Mouse (Mus musculus) embryonic facial prominence, embryonic 15.5 days (tissue): Measurements from ENCODE around the gene Lrmda. TPM values are rescaled to one million over a fixed set of nuclear protein-coding genes. Genes with fewer than 3 reads are reported as not detected.

Experiments used
- ATAC-seq: fragments of 200-750 bp; cut with Nextera tagmentation; 2 replicates; pipeline ENCODE4 v1.8.0; 2017; ENCODE audit warnings: low read depth, moderate TSS enrichment; ENCODE audit not compliant: insufficient number of reproducible peaks, low FRiP score, low TSS enrichment
- H3K27ac ChIP-seq: fragments of 300-500 bp; sonication (generic); replicated peaks from 2 replicates; pipeline ENCODE4 v1.5.1; 2015; ENCODE audit warnings: mild to moderate bottlenecking, inconsistent platforms
- H3K27me3 ChIP-seq: fragments of 300-500 bp; sonication (generic); 2 replicates; pipeline ENCODE4 v1.6.1; 2015; ENCODE audit warnings: inconsistent platforms
- H3K36me3 ChIP-seq: fragments of 300-500 bp; sonication (generic); 2 replicates; pipeline ENCODE4 v1.6.1; 2015; ENCODE audit warnings: mild to moderate bottlenecking, inconsistent platforms
- H3K4me1 ChIP-seq: fragments of 300-500 bp; sonication (generic); 2 replicates; pipeline ENCODE4 v1.6.1; 2015; ENCODE audit warnings: inconsistent platforms
- H3K4me2 ChIP-seq: fragments of 300-500 bp; sonication (generic); replicated peaks from 2 replicates; pipeline ENCODE4 v1.6.1; 2015; ENCODE audit warnings: mild to moderate bottlenecking, inconsistent platforms
- H3K4me3 ChIP-seq: fragments of 300-500 bp; sonication (generic); replicated peaks from 2 replicates; pipeline ENCODE4 v1.5.1; 2015; ENCODE audit warnings: mild to moderate bottlenecking, inconsistent platforms
- H3K9ac ChIP-seq: fragments of 300-500 bp; sonication (generic); 2 replicates; pipeline ENCODE4 v1.6.1; 2015; ENCODE audit warnings: inconsistent platforms
- H3K9me3 ChIP-seq: fragments of 300-500 bp; sonication (generic); replicated peaks from 2 replicates; pipeline ENCODE4 v1.6.1; 2016; ENCODE audit warnings: inconsistent platforms
- WGBS: fragments of 180-500 bp; shearing (Covaris S2); methylation state at CpG from one replicate; pipeline ENCODE4 v1.1.7; 2015; 5-methylcytosine and 5-hydroxymethylcytosine counted together
- polyA plus RNA-seq: library from polyadenylated mRNA; unstranded; fragments of >200 nt; fragmentation: Nextera tagmentation; extraction: Ambion mirVana; gene quantifications from 2 replicates; pipeline ENCODE4 v1.2.1, GENCODE M21; 2015

The Lrmda gene
- polyA plus RNA-seq, 1 experiment from 2014 or later: 0.64 TPM

DNA sequence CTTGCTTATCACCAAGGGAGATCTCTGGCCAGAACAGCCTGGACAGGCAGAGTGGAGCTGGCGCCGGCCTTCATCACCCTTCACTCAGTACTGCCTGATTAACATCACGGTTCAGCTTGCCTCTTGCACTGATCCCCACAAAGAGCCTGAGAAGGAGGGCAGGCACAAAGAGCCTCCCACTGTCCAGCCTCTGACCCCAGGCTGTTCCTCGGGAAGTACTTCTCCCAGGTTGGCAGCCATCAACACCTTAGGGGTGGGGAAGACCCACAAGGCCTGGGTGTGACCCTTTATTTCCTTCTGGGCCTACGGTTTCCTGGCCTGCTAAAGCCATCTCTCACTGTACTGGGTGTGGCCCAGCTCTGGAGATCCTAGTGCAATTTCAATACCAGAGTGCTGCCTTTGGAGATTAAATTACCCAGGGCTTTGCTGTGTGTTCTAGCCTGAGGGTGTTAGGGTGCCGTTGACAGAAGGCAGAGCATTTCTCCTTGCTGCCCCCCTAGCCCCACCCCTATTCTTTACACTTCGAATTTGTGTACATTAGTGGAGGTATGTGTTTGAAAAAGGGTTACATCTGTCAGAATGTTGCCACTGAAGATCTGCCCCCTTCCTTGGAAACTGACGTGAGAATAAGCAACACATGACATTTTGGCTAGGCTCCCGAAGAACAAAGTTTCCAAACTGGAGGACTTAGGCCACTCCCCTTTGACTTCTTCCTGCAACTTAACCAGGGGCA lies 628.5 kb downstream of the Lrmda start:
- H3K9me3 ChIP-seq: no peaks in the 10 kb centered on the region
- WGBS: 38% methylated on average over 9 of the region's 9 CpGs
- no peaks in the 10 kb centered on the region for H3K36me3 ChIP-seq
- ATAC-seq: no peak; the same call in 1 of the 2 replicates
- H3K4me1 ChIP-seq: peaks cover 41% of the 10 kb centered on the region
- no peak overlapping the region for H3K9ac ChIP-seq
- no peaks in the 10 kb centered on the region for H3K27me3 ChIP-seq
- H3K27ac ChIP-seq: peak overlapping the region; percentile 41; the same call in 1 of the 2 replicates
- H3K4me3 ChIP-seq: no peak overlapping the region
- H3K4me2 ChIP-seq: no peak overlapping the region

DNA sequence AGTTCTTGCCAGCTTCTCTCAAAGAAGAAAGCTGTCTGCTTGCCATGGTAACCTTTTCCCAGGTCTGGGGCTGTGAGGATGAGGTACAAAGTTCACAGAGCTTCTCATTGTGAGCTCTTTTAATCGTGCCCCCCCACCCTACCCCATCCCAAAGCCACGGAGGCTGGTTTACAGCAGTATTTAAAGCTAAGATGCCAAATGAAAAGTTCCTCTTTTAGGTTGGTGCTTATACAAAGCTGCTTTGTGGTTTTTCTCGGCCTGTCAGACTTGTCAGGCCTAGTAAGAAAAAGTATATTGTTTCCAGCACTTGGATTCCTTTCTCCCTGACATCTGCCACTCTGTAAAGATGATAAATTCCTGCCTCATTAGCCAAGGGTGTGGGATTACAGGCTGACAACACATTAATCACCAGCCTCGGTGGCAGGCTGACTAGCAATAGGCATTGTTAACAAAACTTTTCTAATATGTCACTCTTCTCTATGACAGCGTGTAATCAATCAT lies 629.9 kb downstream of the Lrmda start:
- Histone ChIP-seq H3K4me1 (peaks cover 41% of the 10 kb centered on the region), H3K27me3 (no peaks in the 10 kb centered on the region), H3K9ac (no peak overlapping the region), H3K36me3 (no peaks in the 10 kb centered on the region), H3K27ac (peak overlapping the region; percentile 28), H3K4me2 (no peak overlapping the region), H3K9me3 (no peaks in the 10 kb centered on the region), H3K4me3 (no peak overlapping the region)
- ATAC-seq: no peak
- WGBS: 11% methylated on average over 5 of the region's 5 CpGs

GRCm38 (mm10) chr14:22649985-22650984 lies 630.8 kb downstream of the Lrmda start:
- 45% methylated on average over 17 of the region's 17 CpGs for WGBS
- H3K27me3 ChIP-seq: no peaks in the 10 kb centered on the region
- no peaks in the 10 kb centered on the region for H3K9me3 ChIP-seq
- no peak overlapping the region for H3K4me3 ChIP-seq
- no peaks in the 10 kb centered on the region for H3K36me3 ChIP-seq
- peak overlapping the region; percentile 58 for H3K27ac ChIP-seq
- peaks cover 41% of the 10 kb centered on the region for H3K4me1 ChIP-seq
- no peak overlapping the region for H3K4me2 ChIP-seq
- no peak overlapping the region for H3K9ac ChIP-seq
- no peak for ATAC-seq

DNA sequence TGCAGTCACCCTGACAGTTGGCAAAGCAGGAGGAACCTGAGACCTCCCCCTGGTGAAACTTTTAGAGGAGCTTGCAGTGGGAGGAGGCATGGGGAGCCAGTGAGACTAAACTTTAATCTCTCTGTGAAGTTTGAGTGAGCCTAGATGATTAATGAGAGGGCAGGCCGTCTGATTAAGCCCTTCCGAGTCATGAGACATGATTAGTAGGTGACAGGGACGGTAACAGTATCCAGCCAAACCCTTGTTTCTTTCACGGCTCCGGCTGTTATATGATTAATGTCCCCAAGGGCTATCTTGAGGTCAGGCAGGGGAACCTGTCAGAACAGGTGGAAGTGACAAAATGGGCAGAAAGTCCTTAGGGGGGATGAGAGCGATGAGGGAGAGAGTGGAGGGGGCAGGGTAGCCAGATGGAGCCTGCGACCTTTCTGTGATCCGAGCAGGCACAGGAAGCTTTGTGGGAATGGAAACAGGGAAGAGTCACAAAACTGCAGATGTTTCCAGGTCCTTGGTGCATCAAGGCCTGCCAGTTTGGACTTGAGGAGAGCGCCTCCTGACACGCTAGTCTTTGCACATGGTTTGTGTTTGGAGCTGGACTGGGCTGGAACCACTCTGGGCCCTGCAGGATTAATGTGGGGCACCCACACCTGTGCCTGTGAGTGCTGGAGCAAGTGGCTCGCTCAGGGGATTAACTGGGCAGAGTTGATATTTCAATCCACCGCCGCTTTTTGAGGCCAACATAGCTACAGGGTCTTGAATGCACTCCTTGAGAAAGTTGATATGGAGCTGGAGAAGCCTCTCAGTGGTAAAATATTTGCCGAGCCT lies 631.8 kb downstream of the Lrmda start:
- H3K9ac ChIP-seq: no peak overlapping the region
- no peaks in the 10 kb centered on the region for H3K27me3 ChIP-seq
- peak; percentile 61; the same call in 1 of the 2 replicates for ATAC-seq
- WGBS: 43% methylated on average over 14 of the region's 14 CpGs
- no peaks in the 10 kb centered on the region for H3K9me3 ChIP-seq
- 0 out of 2 replicates have a peak overlapping the region, but pooled peaks have one; percentile 58 for H3K27ac ChIP-seq
- peaks cover 38% of the 10 kb centered on the region for H3K4me1 ChIP-seq
- no peak overlapping the region for H3K4me3 ChIP-seq
- H3K36me3 ChIP-seq: no peaks in the 10 kb centered on the region
- no peak overlapping the region for H3K4me2 ChIP-seq

DNA sequence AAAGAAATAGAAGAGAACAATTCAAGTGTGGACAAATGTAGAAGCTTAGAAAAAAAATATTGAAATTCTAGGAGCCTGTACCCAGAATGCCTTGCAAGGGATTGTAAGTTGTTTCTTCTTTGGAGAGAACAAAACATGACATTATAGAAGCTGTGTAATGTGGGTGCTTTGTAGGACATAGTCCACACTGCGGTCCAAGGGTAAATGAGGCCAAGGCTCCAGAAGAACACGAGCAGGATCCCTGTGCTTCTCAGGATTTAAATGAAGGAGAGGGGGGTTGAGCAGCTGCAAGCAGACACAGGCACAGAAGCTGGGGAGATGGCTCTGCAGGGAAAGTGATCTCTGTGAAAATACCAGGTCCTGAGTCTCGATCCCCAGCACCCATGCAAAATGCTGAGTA lies 643.0 kb downstream of the Lrmda start:
- Histone ChIP-seq H3K9me3 (no peaks in the 10 kb centered on the region), H3K27ac (no peak overlapping the region), H3K9ac (no peak overlapping the region), H3K27me3 (no peaks in the 10 kb centered on the region), H3K4me3 (no peak overlapping the region), H3K4me2 (no peak overlapping the region), H3K4me1 (no peaks in the 10 kb centered on the region), H3K36me3 (no peaks in the 10 kb centered on the region)
- 60% methylated on average over 3 of the region's 3 CpGs for WGBS
- ATAC-seq: no peak

DNA sequence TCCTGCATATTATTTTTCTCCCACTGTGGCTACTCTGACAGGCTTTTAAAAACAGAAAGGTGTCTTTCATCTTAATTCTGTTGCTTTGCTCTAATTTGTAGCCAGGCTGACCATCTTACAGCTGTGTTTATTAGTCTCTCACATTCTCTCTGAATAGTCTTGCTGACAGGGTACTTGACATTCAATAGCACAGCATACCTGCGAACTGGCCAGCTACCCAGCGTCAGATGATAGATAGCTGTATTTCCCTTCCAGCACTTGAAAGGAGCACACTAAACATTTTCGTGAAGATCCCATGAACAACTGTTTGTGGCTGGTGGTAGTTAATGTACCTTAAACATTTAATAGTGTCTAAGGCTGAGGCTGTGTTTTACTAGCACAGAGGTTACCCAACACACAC lies 646.9 kb downstream of the Lrmda start:
- Histone ChIP-seq H3K9me3 (no peaks in the 10 kb centered on the region), H3K27me3 (no peaks in the 10 kb centered on the region), H3K9ac (no peak overlapping the region), H3K4me3 (no peak overlapping the region), H3K27ac (no peak overlapping the region), H3K4me2 (no peak overlapping the region), H3K36me3 (no peaks in the 10 kb centered on the region), H3K4me1 (0 out of 2 replicates have a peak, but pooled peaks cover 5% of the 10 kb centered on the region)
- no peak for ATAC-seq
- WGBS: 79% methylated on average over 3 of the region's 3 CpGs

DNA sequence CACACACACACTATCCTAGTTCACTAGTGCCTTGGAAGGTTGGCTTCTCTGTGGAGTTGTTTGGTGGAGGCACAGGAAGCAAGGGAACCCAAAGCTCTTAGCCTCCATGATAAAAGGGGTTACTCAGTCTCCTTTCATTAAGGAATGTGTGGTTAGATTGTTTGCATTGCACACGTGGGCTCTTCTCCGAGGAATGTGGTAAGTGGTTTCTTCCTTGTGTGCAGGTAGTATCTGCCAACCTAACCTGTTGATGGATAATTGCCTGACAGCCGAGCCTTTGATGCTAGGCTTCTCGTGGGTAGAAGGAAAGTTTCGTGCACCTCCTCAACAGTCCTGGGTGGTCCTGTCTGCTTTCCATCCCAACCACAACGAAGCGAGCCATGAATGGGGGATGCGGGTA lies 648.8 kb downstream of the Lrmda start:
- no peak overlapping the region for H3K27ac ChIP-seq
- no peak for ATAC-seq
- H3K4me1 ChIP-seq: 0 out of 2 replicates have a peak, but pooled peaks cover 5% of the 10 kb centered on the region
- no peaks in the 10 kb centered on the region for H3K36me3 ChIP-seq
- no peak overlapping the region for H3K4me2 ChIP-seq
- no peaks in the 10 kb centered on the region for H3K9me3 ChIP-seq
- no peak overlapping the region for H3K4me3 ChIP-seq
- no peak overlapping the region for H3K9ac ChIP-seq
- WGBS: 43% methylated on average over 8 of the region's 8 CpGs
- no peaks in the 10 kb centered on the region for H3K27me3 ChIP-seq

DNA sequence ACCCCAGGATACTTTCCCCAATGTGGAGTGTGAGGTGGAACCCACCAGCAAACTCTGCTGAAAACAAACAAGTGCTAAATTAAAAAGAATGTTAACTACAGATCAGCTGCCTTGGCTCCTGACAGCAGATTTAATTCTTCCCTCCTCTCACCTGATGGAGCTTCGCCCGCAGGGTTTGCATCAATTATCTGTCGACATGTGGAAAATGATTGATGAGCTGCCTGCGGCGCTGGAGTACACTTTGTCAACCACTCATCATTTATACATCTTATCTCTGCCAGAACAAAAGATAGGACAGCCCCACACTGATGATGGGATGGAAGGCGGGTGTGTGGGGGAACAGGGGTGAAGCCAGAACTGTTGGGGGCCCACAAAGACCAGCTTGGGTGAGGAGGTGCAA lies 649.2 kb downstream of the Lrmda start:
- ATAC-seq: no peak
- 0 out of 2 replicates have a peak, but pooled peaks cover 5% of the 10 kb centered on the region for H3K4me1 ChIP-seq
- no peaks in the 10 kb centered on the region for H3K27me3 ChIP-seq
- no peaks in the 10 kb centered on the region for H3K36me3 ChIP-seq
- H3K9ac ChIP-seq: no peak overlapping the region
- WGBS: 62% methylated on average over 6 of the region's 6 CpGs
- no peak overlapping the region; the same call in 1 of the 2 replicates for H3K27ac ChIP-seq
- no peak overlapping the region for H3K4me2 ChIP-seq
- H3K4me3 ChIP-seq: no peak overlapping the region
- H3K9me3 ChIP-seq: no peaks in the 10 kb centered on the region

DNA sequence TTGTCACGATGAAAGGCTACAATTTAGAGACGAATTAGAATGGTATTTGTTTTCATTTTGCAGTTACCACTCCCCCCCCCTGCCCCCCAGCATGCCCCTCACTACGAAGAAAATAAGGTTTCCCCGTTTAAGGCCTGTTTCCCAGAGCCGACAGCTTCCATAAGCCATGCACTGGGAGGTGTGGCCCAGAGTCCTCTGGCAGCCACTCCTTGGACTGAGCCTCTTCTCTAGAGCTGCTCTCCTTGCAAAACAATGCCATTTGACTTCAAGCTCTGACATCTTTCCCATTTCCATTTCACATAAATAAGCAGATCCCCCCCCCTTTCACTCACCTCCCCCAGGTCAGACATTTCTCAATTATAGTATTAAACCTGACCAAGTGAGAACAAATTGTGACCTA lies 654.1 kb downstream of the Lrmda start:
- no peaks in the 10 kb centered on the region for H3K36me3 ChIP-seq
- no peak for ATAC-seq
- 0 out of 2 replicates have a peak, but pooled peaks cover 5% of the 10 kb centered on the region for H3K4me1 ChIP-seq
- no peaks in the 10 kb centered on the region for H3K9me3 ChIP-seq
- WGBS: 35% methylated on average over 5 of the region's 5 CpGs
- no peaks in the 10 kb centered on the region for H3K27me3 ChIP-seq
- no peak overlapping the region for H3K9ac ChIP-seq
- H3K27ac ChIP-seq: no peak overlapping the region
- no peak overlapping the region for H3K4me2 ChIP-seq
- no peak overlapping the region for H3K4me3 ChIP-seq

- no peak overlapping the region for H3K4me2 ChIP-seq
- no peak overlapping the region for H3K27ac ChIP-seq
- H3K9me3 ChIP-seq: no peaks in the 10 kb centered on the region
- 74% methylated on average over 5 of the region's 5 CpGs for WGBS
- H3K4me3 ChIP-seq: no peak overlapping the region
- no peak for ATAC-seq
- no peaks in the 10 kb centered on the region for H3K4me1 ChIP-seq
- H3K27me3 ChIP-seq: no peaks in the 10 kb centered on the region
- no peaks in the 10 kb centered on the region for H3K36me3 ChIP-seq
- no peak overlapping the region for H3K9ac ChIP-seq
Measured at GRCm38 (mm10) chr14:22679008-22679704, 659.6 kb downstream of the Lrmda start.
